Mouse (Mus musculus) forebrain, embryonic 13.5 days (tissue): ENCODE results near the gene Dach1. TPM values are rescaled to one million over a fixed set of nuclear protein-coding genes. Genes with fewer than 3 reads are reported as not detected.

Source experiments
- ATAC-seq: fragments of 200-750 bp; cut with Nextera tagmentation; 2 replicates; pipeline ENCODE4 v1.8.0; 2017
- H3K27ac ChIP-seq: fragments of 300-500 bp; sonication (generic); 2 replicates; pipeline ENCODE4 v1.5.1; 2015; ENCODE audit warnings: inconsistent platforms, mild to moderate bottlenecking, moderate library complexity
- H3K27me3 ChIP-seq: fragments of 300-500 bp; sonication (generic); 2 replicates; pipeline ENCODE4 v1.6.1; 2015; ENCODE audit warnings: mild to moderate bottlenecking, inconsistent platforms
- H3K36me3 ChIP-seq: fragments of 300-500 bp; sonication (generic); 2 replicates; pipeline ENCODE4 v1.6.1; 2015; ENCODE audit warnings: mild to moderate bottlenecking, inconsistent platforms; ENCODE audit not compliant: poor library complexity, severe bottlenecking
- H3K4me1 ChIP-seq: fragments of 300-500 bp; sonication (generic); 2 replicates; pipeline ENCODE4 v1.6.1; 2015; ENCODE audit warnings: inconsistent platforms
- H3K4me2 ChIP-seq: fragments of 300-500 bp; sonication (generic); 2 replicates; pipeline ENCODE4 v1.6.1; 2015; ENCODE audit warnings: inconsistent platforms, mild to moderate bottlenecking, moderate library complexity
- H3K4me3 ChIP-seq: fragments of 300-500 bp; sonication (generic); 2 replicates; pipeline ENCODE4 v1.5.1; 2015; ENCODE audit warnings: mild to moderate bottlenecking, inconsistent platforms
- H3K9ac ChIP-seq: fragments of 300-500 bp; sonication (generic); 2 replicates; pipeline ENCODE4 v1.6.1; 2015; ENCODE audit warnings: mild to moderate bottlenecking, inconsistent platforms
- H3K9me3 ChIP-seq: fragments of 300-500 bp; sonication (generic); replicated peaks from 2 replicates; pipeline ENCODE4 v1.6.1; 2016; ENCODE audit warnings: inconsistent platforms
- WGBS: fragments of 180-500 bp; shearing (Covaris S2); methylation state at CpG from one replicate; pipeline ENCODE4 v1.1.7; 2015; 5-methylcytosine and 5-hydroxymethylcytosine counted together
- polyA plus RNA-seq: library from polyadenylated mRNA; unstranded; fragments of >200 nt; fragmentation: Nextera tagmentation; extraction: Ambion mirVana; gene quantifications from 2 replicates; pipeline ENCODE4 v1.2.1, GENCODE M21; 2015

Gene Dach1
- polyA plus RNA-seq, 1 experiment from 2014 or later: 13.4 TPM

DNA sequence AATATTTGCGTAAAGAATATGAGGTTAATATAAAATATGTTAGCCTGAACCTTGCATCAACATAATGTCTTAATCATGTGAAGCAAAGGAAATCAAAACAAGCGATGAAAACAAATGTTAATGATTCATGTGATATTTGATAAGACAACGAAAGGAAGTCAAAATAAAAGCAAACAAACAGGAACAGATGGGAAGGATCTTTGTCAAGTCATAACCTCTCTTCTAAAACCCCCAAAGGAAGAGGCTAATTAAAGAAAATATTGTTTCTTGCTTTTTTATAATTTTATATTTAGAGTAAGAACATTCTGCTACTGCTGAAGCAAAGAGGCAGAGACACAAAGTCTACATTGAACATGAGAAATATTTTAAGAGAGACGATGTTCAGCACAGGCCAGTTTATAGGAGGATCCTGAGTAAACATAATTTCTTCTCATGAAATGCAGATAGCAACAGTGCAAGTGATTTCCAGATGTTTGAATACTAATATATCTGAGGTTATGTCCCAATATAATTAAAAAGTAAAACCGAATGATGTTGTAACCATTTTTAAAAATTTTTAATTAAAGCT is 374.1 kb downstream of the Dach1 start:
- ATAC-seq: no peak
- Histone ChIP-seq H3K36me3 (no peaks in the 10 kb centered on the region), H3K27ac (no peak overlapping the region), H3K4me2 (no peak overlapping the region), H3K9me3 (0 out of 2 replicates have a peak, but pooled peaks cover 1% of the 10 kb centered on the region), H3K4me3 (no peak overlapping the region), H3K4me1 (peaks cover 9% of the 10 kb centered on the region), H3K27me3 (no peaks in the 10 kb centered on the region), H3K9ac (no peak overlapping the region)
- 93% methylated on average over 5 of the region's 5 CpGs for WGBS

DNA sequence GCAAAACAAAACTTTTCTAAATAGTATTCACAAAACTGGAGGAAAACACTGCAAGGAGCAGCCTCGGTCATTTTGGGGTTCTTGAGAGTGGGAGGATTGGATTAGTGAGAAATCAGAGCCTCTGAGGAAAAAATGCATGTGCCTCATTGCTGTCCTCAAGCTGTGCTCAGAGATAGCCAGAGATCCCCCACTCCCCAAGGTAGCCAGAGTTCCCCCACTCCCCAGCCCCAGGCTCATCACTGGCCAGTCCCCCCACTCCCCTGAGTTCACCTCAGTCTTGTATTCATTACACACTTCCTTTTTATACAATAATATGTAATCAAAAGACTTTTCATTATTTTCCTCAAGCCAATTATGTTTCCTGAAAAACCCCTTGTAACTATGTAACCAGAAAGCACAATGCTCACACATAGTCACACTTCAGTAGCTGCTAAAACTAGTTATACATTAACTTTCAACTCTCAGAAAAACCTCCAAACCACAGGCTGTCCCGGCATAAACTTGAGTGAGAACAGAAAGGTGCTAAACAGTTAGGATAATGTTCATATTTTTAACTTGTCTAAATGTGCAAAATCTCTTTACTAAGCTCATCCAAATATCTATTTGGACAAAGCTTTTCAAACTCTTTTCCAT is 395.3 kb downstream of the Dach1 start:
- no peak for ATAC-seq
- H3K4me3 ChIP-seq: no peak overlapping the region
- H3K4me1 ChIP-seq: no peaks in the 10 kb centered on the region
- no peaks in the 10 kb centered on the region for H3K9me3 ChIP-seq
- no peak overlapping the region for H3K4me2 ChIP-seq
- H3K27ac ChIP-seq: no peak overlapping the region
- no peaks in the 10 kb centered on the region for H3K36me3 ChIP-seq
- H3K27me3 ChIP-seq: no peaks in the 10 kb centered on the region
- WGBS: 91% methylated on average over 2 of the region's 2 CpGs
- no peak overlapping the region for H3K9ac ChIP-seq

DNA sequence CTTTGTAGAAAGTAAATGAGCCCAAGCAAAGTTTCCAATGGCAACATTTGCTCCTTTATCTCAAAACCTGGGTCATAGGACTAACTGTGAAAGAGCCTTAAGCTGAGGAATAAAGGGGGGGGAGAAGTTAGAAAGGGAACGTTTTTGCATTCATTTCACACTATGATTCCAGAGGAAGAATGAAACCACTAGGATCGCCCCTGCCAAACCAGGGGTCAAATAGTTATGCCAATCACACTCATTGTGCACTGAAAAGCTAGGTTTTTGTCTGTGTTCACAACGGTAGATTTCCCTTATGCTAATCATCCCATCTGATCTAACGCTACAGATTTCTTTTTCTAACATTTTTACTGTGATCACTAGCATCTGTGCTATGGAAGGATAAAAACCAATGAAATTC is 415.2 kb downstream of the Dach1 start:
- no peak overlapping the region for H3K27ac ChIP-seq
- H3K27me3 ChIP-seq: no peaks in the 10 kb centered on the region
- WGBS: 2% methylated on average over 4 of the region's 4 CpGs
- peaks cover 4% of the 10 kb centered on the region; the same call in 1 of the 2 replicates for H3K4me1 ChIP-seq
- no peak overlapping the region for H3K4me2 ChIP-seq
- H3K9ac ChIP-seq: no peak overlapping the region
- ATAC-seq: peak; percentile 48
- H3K36me3 ChIP-seq: no peaks in the 10 kb centered on the region
- H3K9me3 ChIP-seq: no peaks in the 10 kb centered on the region
- no peak overlapping the region for H3K4me3 ChIP-seq

DNA sequence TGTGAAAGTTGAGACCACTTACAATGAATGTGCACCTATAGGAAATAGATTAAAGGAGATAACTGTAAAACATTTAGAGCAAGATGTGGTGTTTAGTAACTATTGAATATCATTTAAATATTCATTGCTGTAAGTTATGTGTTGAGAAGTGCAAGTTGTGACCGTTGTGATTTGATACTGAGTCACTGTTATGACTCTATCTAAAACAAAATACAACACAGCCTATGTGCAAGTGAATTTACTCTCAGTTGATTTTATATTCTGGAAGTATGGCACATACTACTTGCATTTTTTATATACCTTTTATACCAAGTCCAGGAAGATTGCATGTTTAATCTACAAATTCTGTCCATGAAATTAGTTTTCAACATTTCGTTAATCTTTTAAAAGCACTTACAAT is 415.6 kb downstream of the Dach1 start:
- Histone ChIP-seq H3K36me3 (no peaks in the 10 kb centered on the region), H3K4me3 (no peak overlapping the region), H3K27me3 (no peaks in the 10 kb centered on the region), H3K9ac (no peak overlapping the region), H3K9me3 (no peaks in the 10 kb centered on the region), H3K27ac (no peak overlapping the region), H3K4me2 (no peak overlapping the region), H3K4me1 (peaks cover 4% of the 10 kb centered on the region; the same call in 1 of the 2 replicates)
- no peak for ATAC-seq
- WGBS: 12% methylated on average over 2 of the region's 2 CpGs

DNA sequence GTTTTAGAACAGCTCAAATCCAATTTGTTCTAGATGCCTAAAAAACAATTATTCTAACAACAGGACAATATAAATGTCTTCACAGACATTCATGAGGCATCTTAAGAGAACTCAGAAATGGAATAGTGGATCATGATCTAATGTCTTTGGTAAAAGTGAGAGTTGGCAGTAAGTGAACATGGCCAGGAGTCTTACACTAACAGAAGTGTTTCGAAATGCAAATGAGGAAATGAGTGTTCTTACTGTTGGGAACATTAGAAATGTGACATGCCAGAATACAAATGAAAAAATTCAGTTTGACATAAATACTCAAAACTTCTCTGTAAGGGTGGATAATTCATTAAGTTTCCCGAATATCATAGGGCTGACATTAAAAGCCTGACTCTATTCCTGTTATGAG is 426.3 kb downstream of the Dach1 start:
- Histone ChIP-seq H3K36me3 (no peaks in the 10 kb centered on the region), H3K27ac (no peak overlapping the region), H3K9ac (no peak overlapping the region), H3K4me1 (no peaks in the 10 kb centered on the region), H3K9me3 (no peaks in the 10 kb centered on the region), H3K4me2 (no peak overlapping the region), H3K27me3 (no peaks in the 10 kb centered on the region), H3K4me3 (no peak overlapping the region)
- WGBS: 95% methylated on average over 2 of the region's 2 CpGs
- no peak for ATAC-seq

DNA sequence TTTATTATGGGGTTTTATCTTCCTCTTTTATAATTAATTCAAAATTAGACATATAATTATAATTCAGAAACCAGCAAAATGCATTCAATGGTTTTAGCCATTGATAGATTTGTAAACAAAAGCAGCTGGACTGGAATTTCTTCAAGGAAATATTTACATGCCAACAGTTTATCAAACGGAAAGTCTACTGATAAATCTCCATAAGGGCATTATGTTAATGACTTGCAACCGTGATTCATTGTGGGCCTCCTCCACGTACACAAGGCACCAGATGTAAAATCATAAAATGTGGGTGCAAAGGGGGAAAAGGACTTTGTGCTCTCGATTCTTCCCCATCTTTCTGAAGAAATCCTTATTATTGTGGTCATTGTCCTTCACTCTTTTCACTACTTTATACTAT is 426.8 kb downstream of the Dach1 start:
- no peaks in the 10 kb centered on the region for H3K9me3 ChIP-seq
- H3K9ac ChIP-seq: no peak overlapping the region
- H3K36me3 ChIP-seq: no peaks in the 10 kb centered on the region
- no peak overlapping the region for H3K27ac ChIP-seq
- no peak overlapping the region for H3K4me3 ChIP-seq
- no peaks in the 10 kb centered on the region for H3K4me1 ChIP-seq
- no peaks in the 10 kb centered on the region for H3K27me3 ChIP-seq
- no peak for ATAC-seq
- WGBS: 53% methylated on average over 4 of the region's 4 CpGs
- H3K4me2 ChIP-seq: no peak overlapping the region
